Mouse (Mus musculus) kidney, postnatal 36 days (tissue): ENCODE measurements around the gene Dhdds.

Source experiments
- DNase-seq, 2 experiments: peaks; one replicate each; pipeline ENCODE4 v3.0.0; 2021 to 2022; ENCODE audit warnings: mixed read lengths in 2 of 2

Dhdds gene

GRCm38 (mm10) chr4:134000466-134001438 is at the start of gene Dhdds:
Gene Dhdds, minus strand, starts transcription at chr4:134000918.
- DNase-seq = peak; percentile 97 to 98

- DNase-seq = no peak
These were observed 46.9 kb upstream of the Dhdds start for GRCm38 (mm10) chr4:134047648-134048047.

- no peak for DNase-seq
These were observed 42.3 kb upstream of the Dhdds start for GRCm38 (mm10) chr4:134043041-134043440.

- peak in 1 of 2 experiments; percentile 31 for DNase-seq
These were observed 40.8 kb upstream of the Dhdds start for GRCm38 (mm10) chr4:134041317-134042123.

- DNase-seq = peak; percentile 61 to 90
These were observed 35.2 kb upstream of the Dhdds start for GRCm38 (mm10) chr4:134035953-134036352.

GRCm38 (mm10) chr4:134025802-134026201 is 25.1 kb upstream of the Dhdds start:
- no peak for DNase-seq

- peak; percentile 65 to 88 for DNase-seq
These were observed 19.9 kb upstream of the Dhdds start for GRCm38 (mm10) chr4:134020621-134021020.

- no peak for DNase-seq
These were observed 19.1 kb upstream of the Dhdds start for GRCm38 (mm10) chr4:134019641-134020351.

- DNase-seq = no peak
These were observed 18.5 kb upstream of the Dhdds start for GRCm38 (mm10) chr4:134019210-134019609.

GRCm38 (mm10) chr4:134018779-134019145 is 18.0 kb upstream of the Dhdds start, which contains the start of gene Lin28a:
Gene Lin28a, minus strand, starts transcription at chr4:134018841.
- no peak for DNase-seq

GRCm38 (mm10) chr4:134018038-134018778 is 17.5 kb upstream of the Dhdds start:
- DNase-seq = no peak

- DNase-seq = no peak
These were observed 16.6 kb upstream of the Dhdds start for GRCm38 (mm10) chr4:134017201-134017865.

- DNase-seq = no peak
These were observed 16.0 kb upstream of the Dhdds start for GRCm38 (mm10) chr4:134016767-134017166.

GRCm38 (mm10) chr4:134016208-134016607 is 15.5 kb upstream of the Dhdds start:
- no peak for DNase-seq

- peak in 1 of 2 experiments; percentile 24 for DNase-seq
These were observed 12.3 kb upstream of the Dhdds start for GRCm38 (mm10) chr4:134012858-134013528.

GRCm38 (mm10) chr4:134011450-134012414 is 11.0 kb upstream of the Dhdds start:
- no peak for DNase-seq

- DNase-seq = no peak
These were observed 9.0 kb upstream of the Dhdds start for GRCm38 (mm10) chr4:134009709-134010108.

- no peak for DNase-seq
These were observed 6.1 kb upstream of the Dhdds start for GRCm38 (mm10) chr4:134006845-134007244.

GRCm38 (mm10) chr4:134005581-134006358 is 5.1 kb upstream of the Dhdds start:
- DNase-seq = no peak
